Mouse (Mus musculus): ENCODE results near the gene Icosl.
"Not testable (repeated sequence)": the region's sequence is repeated elsewhere in the genome, so short reads cannot be mapped to it uniquely, and the experiment has no call there.

Gene Icosl

GRCm38 (mm10) chr10:78069101-78070011, at the start of gene Icosl:
TSS of gene Icosl (plus strand) at chr10:78069302.
- DNase-seq (ENCODE audit: extremely low read depth, low read depth, low spot score): no peak

- DNase-seq (ENCODE audit: extremely low read depth, low read depth, low spot score): not testable (repeated sequence)
Measured at GRCm38 (mm10) chr10:78019984-78020383, 49.1 kb upstream of the Icosl start.

- not testable (repeated sequence) for DNase-seq (ENCODE audit: extremely low read depth, low read depth, low spot score)
Measured at GRCm38 (mm10) chr10:78025453-78025852, 43.6 kb upstream of the Icosl start.

GRCm38 (mm10) chr10:78028129-78028528, 41.0 kb upstream of the Icosl start:
- DNase-seq (ENCODE audit: extremely low read depth, low read depth, low spot score): no peak

GRCm38 (mm10) chr10:78029080-78029479, 40.0 kb upstream of the Icosl start:
- no peak for DNase-seq (ENCODE audit: extremely low read depth, low read depth, low spot score)

GRCm38 (mm10) chr10:78031987-78032386, 37.1 kb upstream of the Icosl start:
- DNase-seq (ENCODE audit: extremely low read depth, low read depth, low spot score): no peak

- no peak for DNase-seq (ENCODE audit: extremely low read depth, low read depth, low spot score)
Measured at GRCm38 (mm10) chr10:78037139-78037538, 32.0 kb upstream of the Icosl start.

GRCm38 (mm10) chr10:78041647-78042046, 27.5 kb upstream of the Icosl start, which contains the start of gene Dnmt3l:
TSS of gene Dnmt3l (plus strand) at chr10:78041947.
- no peak for DNase-seq (ENCODE audit: extremely low read depth, low read depth, low spot score)

GRCm38 (mm10) chr10:78042096-78042495, 27.0 kb upstream of the Icosl start:
- no peak for DNase-seq (ENCODE audit: extremely low read depth, low read depth, low spot score)

GRCm38 (mm10) chr10:78042697-78043405, 26.3 kb upstream of the Icosl start:
- DNase-seq (ENCODE audit: extremely low read depth, low read depth, low spot score): no peak

- no peak for DNase-seq (ENCODE audit: extremely low read depth, low read depth, low spot score)
Measured at GRCm38 (mm10) chr10:78043406-78043836, 25.7 kb upstream of the Icosl start, which contains the start of gene Aire. TSS of gene Aire (minus strand) at chr10:78043610.

- no peak for DNase-seq (ENCODE audit: extremely low read depth, low read depth, low spot score)
Measured at GRCm38 (mm10) chr10:78044531-78044930, 24.6 kb upstream of the Icosl start.

GRCm38 (mm10) chr10:78046388-78046787, 22.7 kb upstream of the Icosl start:
- no peak for DNase-seq (ENCODE audit: extremely low read depth, low read depth, low spot score)

GRCm38 (mm10) chr10:78048061-78048730, 20.9 kb upstream of the Icosl start:
- DNase-seq (ENCODE audit: extremely low read depth, low read depth, low spot score): no peak

GRCm38 (mm10) chr10:78049519-78050035, 19.5 kb upstream of the Icosl start:
- DNase-seq (ENCODE audit: extremely low read depth, low read depth, low spot score): no peak

GRCm38 (mm10) chr10:78054633-78055565, 14.2 kb upstream of the Icosl start:
- DNase-seq (ENCODE audit: extremely low read depth, low read depth, low spot score): peak; percentile 31

- no peak for DNase-seq (ENCODE audit: extremely low read depth, low read depth, low spot score)
Measured at GRCm38 (mm10) chr10:78057056-78057455, 12.0 kb upstream of the Icosl start.

GRCm38 (mm10) chr10:78063122-78063521, 6.0 kb upstream of the Icosl start:
- DNase-seq (ENCODE audit: extremely low read depth, low read depth, low spot score): no peak

- no peak for DNase-seq (ENCODE audit: extremely low read depth, low read depth, low spot score)
Measured at GRCm38 (mm10) chr10:78067226-78067625, 1.9 kb upstream of the Icosl start.

GRCm38 (mm10) chr10:78068541-78068940, 561 bp upstream of the Icosl start:
- DNase-seq (ENCODE audit: extremely low read depth, low read depth, low spot score): no peak
